Mouse (Mus musculus) cerebellum, adult 2 months (tissue): ENCODE data around the gene Fgf3. TPM values are rescaled to one million over a fixed set of nuclear protein-coding genes. Genes with fewer than 3 reads are reported as not detected.

ENCODE experiments used
- DNase-seq, 2 experiments: peaks; one replicate each; pipeline ENCODE4 v3.0.0; 2021
- H3K27ac ChIP-seq: fragments of 200-500 bp; 2 replicates; pipeline ENCODE4 v1.5.1; 2012; ENCODE audit warnings: low read length, control low read depth, inconsistent platforms; ENCODE audit not compliant: insufficient read depth
- H3K27me3 ChIP-seq: fragments of 200-500 bp; 2 replicates; pipeline ENCODE4 v1.6.1; 2012; ENCODE audit warnings: inconsistent platforms, mild to moderate bottlenecking, low read length, moderate library complexity; ENCODE audit not compliant: control insufficient read depth, insufficient read depth
- H3K4me1 ChIP-seq: fragments of 200-500 bp; 2 replicates; pipeline ENCODE4 v1.6.1; 2011; ENCODE audit warnings: low read length; ENCODE audit not compliant: control insufficient read depth, insufficient read depth
- H3K4me3 ChIP-seq: fragments of 200-500 bp; replicated peaks from 2 replicates; pipeline ENCODE3; 2011; ENCODE audit warnings: mild to moderate bottlenecking, low read depth, low read length, control low read depth; ENCODE audit not compliant: insufficient read depth
- CTCF ChIP-seq: fragments of 200-500 bp; IDR thresholded peaks from 2 replicates; pipeline ENCODE4 v1.5.1; 2011; ENCODE audit warnings: low read depth, mild to moderate bottlenecking, control low read depth, low read length, moderate library complexity, borderline replicate concordance; ENCODE audit not compliant: insufficient read depth
- POLR2A ChIP-seq: fragments of 200-500 bp; IDR thresholded peaks from 2 replicates; pipeline ENCODE4 v1.6.1; 2011; ENCODE audit warnings: low read length, control low read depth, borderline replicate concordance; ENCODE audit not compliant: insufficient read depth
- WGBS: fragments of 180-500 bp; shearing (Covaris S2); methylation state at CpG from one replicate; pipeline ENCODE4 v1.1.7; 2018; 5-methylcytosine and 5-hydroxymethylcytosine counted together
- polyA plus RNA-seq: library from polyadenylated mRNA; depleted of rRNA; stranded (reverse); fragments of >200 nt; gene quantifications from 2 replicates; pipeline ENCODE4 v1.2.3, GENCODE M21; 2012; rRNA removed

Gene Fgf3
- polyA plus RNA-seq, 1 experiment: 0.67 TPM

DNA sequence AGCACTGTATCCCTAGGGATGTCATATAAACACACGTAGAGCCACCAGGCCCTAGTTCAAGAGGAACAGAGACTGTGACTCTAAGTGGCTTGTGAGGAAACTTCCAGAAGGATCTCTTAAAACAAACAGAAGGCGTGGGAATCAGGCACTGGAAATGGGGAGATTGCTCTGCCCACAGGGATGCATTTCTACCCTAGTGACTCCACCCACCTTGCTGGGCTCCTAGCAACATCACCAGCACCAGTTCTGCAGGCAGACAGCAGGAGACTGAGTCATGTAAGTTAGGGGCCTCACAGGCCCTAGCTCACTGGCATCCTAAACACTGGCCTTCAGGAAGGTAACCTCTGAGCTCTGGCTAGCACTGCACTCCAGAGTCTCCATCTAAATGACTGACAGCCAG lies 54.0 kb downstream of the Fgf3 start:
- Histone ChIP-seq H3K4me1 (no peaks in the 10 kb centered on the region), H3K27me3 (no peaks in the 10 kb centered on the region; the same call in 1 of the 2 replicates), H3K27ac (no peak overlapping the region), H3K4me3 (no peak overlapping the region)
- no peak for DNase-seq
- no peak for TF ChIP-seq POLR2A
- no peak for TF ChIP-seq CTCF
- WGBS: 75% methylated on average over 2 of the region's 2 CpGs

DNA sequence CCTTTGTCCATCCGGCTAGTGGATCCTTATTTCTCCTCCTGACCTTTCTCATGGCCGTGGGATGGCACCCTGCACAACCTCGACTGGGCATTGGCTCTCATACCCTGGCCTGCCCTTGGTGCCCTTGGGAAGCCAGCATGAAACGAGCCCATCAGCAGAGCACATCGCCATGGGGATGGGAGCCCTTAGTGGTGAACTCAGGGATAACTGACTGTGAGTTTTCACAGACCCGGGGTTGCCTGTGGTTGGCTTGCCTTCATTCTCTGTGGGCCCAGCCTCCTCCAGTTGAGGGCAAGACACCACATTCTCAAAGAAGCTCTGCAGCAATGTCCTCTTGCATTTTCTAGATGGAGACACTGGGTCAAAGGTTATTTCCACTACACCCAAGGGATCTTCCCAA lies 54.4 kb downstream of the Fgf3 start:
- no peak for DNase-seq
- TF ChIP-seq CTCF (no peak), POLR2A (no peak)
- H3K4me1 ChIP-seq: no peaks in the 10 kb centered on the region
- 39% methylated on average over 6 of the region's 6 CpGs for WGBS
- H3K4me3 ChIP-seq: no peak overlapping the region
- H3K27me3 ChIP-seq: no peaks in the 10 kb centered on the region; the same call in 1 of the 2 replicates
- H3K27ac ChIP-seq: no peak overlapping the region

Other genes starting within 250 kb of the Fgf3 start
- gene Ano1, start 86.1 kb upstream of the Fgf3 start, polyA plus RNA-seq: 3.1 and 3.7 TPM in 2 replicates
- not detected in 2 replicates for gene Fgf4, start 9.3 kb downstream of the Fgf3 start, polyA plus RNA-seq
- gene Fgf15, start 58.4 kb downstream of the Fgf3 start, polyA plus RNA-seq: not detected in 2 replicates
- 38.0 and 45.8 TPM in 2 replicates for gene LTO1, start 77.0 kb downstream of the Fgf3 start, polyA plus RNA-seq
- gene Ccnd1, start 101.8 kb downstream of the Fgf3 start, polyA plus RNA-seq: 21.8 and 23.1 TPM in 2 replicates